Mouse (Mus musculus) hindbrain, embryonic 14.5 days (tissue): ENCODE data around the gene 1700088E04Rik. TPM values are rescaled to one million over a fixed set of nuclear protein-coding genes. Genes with fewer than 3 reads are reported as not detected.

Experiments
- ATAC-seq: fragments of 200-750 bp; cut with Nextera tagmentation; 2 replicates; pipeline ENCODE4 v1.8.0; 2017; ENCODE audit warnings: moderate number of reproducible peaks, mild to moderate bottlenecking, moderate TSS enrichment, moderate library complexity; ENCODE audit not compliant: low FRiP score
- DNase-seq: peaks from one replicate; pipeline ENCODE4 v3.0.0-alpha.2; 2015; ENCODE audit warnings: low spot score
- H3K27ac ChIP-seq: fragments of 300-500 bp; sonication (generic); 2 replicates; pipeline ENCODE4 v1.5.1; 2014; ENCODE audit warnings: mild to moderate bottlenecking, moderate library complexity
- H3K27me3 ChIP-seq: fragments of 300-500 bp; sonication (generic); 2 replicates; pipeline ENCODE4 v1.6.1; 2014; ENCODE audit warnings: mild to moderate bottlenecking, low read length, mixed read lengths; ENCODE audit not compliant: control insufficient read depth, insufficient read depth
- H3K36me3 ChIP-seq: fragments of 300-500 bp; sonication (generic); replicated peaks from 2 replicates; pipeline ENCODE4 v1.6.1; 2014; ENCODE audit not compliant: control insufficient read depth, insufficient read depth
- H3K4me1 ChIP-seq: fragments of 300-500 bp; sonication (generic); replicated peaks from 2 replicates; pipeline ENCODE4 v1.6.1; 2014; ENCODE audit warnings: antibody characterized with exemption, low read length, mixed read lengths; ENCODE audit not compliant: control insufficient read depth, insufficient read depth
- H3K4me2 ChIP-seq: fragments of 300-500 bp; sonication (generic); replicated peaks from 2 replicates; pipeline ENCODE4 v1.6.1; 2014; ENCODE audit warnings: mild to moderate bottlenecking, moderate library complexity
- H3K4me3 ChIP-seq: fragments of 300-500 bp; sonication (generic); replicated peaks from 2 replicates; pipeline ENCODE4 v1.5.1; 2014; ENCODE audit warnings: mild to moderate bottlenecking, low read length
- H3K9ac ChIP-seq: fragments of 300-500 bp; sonication (generic); 2 replicates; pipeline ENCODE4 v1.6.1; 2014
- H3K9me3 ChIP-seq: fragments of 300-500 bp; sonication (generic); 2 replicates; pipeline ENCODE4 v1.6.1; 2016; ENCODE audit warnings: low read length; ENCODE audit not compliant: control insufficient read depth
- WGBS: fragments of 180-500 bp; shearing (Covaris S2); extraction: QIAGEN DNeasy Blood & Tissue Kit; methylation state at CpG from one replicate; pipeline ENCODE4 v1.1.7; 2014; 5-methylcytosine and 5-hydroxymethylcytosine counted together
- polyA plus RNA-seq: library from polyadenylated mRNA; unstranded; fragments of >200 nt; fragmentation: Nextera tagmentation; extraction: Ambion mirVana; gene quantifications from 2 replicates; pipeline ENCODE4 v1.2.1, GENCODE M21; 2014

Gene 1700088E04Rik
- polyA plus RNA-seq, 1 experiment from 2014 or later, result 19.1 TPM

DNA sequence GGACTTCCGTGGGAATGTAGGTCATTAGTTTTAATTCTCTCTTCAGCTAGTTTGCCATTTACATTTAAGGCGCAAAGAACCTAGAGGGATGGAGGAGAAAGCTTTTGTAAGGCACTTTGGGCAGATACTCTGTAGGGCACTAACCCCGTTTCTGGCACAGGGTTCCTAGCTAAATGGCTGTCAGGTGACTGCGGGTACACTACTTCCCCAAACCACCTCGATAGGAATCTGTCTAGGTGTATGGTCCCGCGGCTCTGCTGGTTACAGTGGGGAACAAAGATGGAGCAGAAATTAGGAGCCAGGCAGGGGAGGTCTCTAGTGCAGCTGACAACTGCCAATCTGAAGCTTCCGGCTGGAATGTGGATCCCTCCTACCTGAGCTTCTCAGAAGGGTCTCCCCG lies 31.0 kb downstream of the 1700088E04Rik start:
- ATAC-seq, result no peak
- H3K36me3 ChIP-seq, result peaks cover 6% of the 10 kb centered on the region
- DNase-seq, result no peak
- peaks cover 33% of the 10 kb centered on the region for H3K4me1 ChIP-seq
- peak overlapping the region; percentile 93 for H3K9ac ChIP-seq
- H3K4me2 ChIP-seq, result peak overlapping the region; percentile 98
- 0 out of 2 replicates have a peak overlapping the region, but pooled peaks have one; percentile 41 for H3K27ac ChIP-seq
- peak overlapping the region; percentile 91 for H3K4me3 ChIP-seq
- no peaks in the 10 kb centered on the region for H3K9me3 ChIP-seq
- WGBS, result 15% methylated on average over 9 of the region's 9 CpGs
- no peaks in the 10 kb centered on the region for H3K27me3 ChIP-seq

DNA sequence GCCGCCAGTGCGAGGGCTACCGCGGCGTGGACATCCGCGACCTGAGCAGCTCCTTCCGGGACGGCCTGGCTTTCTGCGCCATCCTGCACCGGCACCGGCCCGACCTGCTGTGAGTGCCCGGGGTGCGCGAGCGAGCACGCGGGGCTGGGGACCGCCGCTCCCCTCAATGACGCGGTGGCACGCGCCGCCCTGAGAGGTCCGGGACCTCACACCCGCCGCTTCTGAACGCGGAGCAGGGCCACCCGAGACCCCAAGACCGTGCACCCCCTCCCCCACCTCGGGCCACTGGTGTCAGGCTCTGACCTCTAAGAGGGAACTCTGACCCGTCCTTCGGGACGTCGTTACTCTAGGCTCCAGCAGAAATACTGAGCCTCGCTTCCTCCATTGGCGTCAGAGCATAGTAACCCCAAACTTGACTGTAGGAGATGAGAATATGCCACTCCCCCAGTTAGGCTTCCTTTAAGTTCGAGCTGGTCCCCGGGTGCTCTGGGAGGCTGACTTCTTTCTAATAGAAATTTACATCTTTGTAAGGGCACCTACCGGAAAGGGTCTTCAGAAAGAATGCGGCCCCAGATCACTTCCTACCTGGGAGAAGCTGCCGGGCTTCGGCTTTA lies 31.6 kb downstream of the 1700088E04Rik start:
- Histone ChIP-seq H3K4me3 (peak overlapping the region; percentile 91), H3K9ac (peak overlapping the region; percentile 93), H3K4me2 (peak overlapping the region; percentile 98), H3K9me3 (no peaks in the 10 kb centered on the region), H3K27me3 (no peaks in the 10 kb centered on the region), H3K27ac (peak overlapping the region; percentile 41; the same call in 1 of the 2 replicates), H3K4me1 (peaks cover 33% of the 10 kb centered on the region), H3K36me3 (peaks cover under 1% of the 10 kb centered on the region)
- under 1% methylated on average over 34 of the region's 46 CpGs for WGBS
- DNase-seq (no peak), ATAC-seq (peak; percentile 69)

DNA sequence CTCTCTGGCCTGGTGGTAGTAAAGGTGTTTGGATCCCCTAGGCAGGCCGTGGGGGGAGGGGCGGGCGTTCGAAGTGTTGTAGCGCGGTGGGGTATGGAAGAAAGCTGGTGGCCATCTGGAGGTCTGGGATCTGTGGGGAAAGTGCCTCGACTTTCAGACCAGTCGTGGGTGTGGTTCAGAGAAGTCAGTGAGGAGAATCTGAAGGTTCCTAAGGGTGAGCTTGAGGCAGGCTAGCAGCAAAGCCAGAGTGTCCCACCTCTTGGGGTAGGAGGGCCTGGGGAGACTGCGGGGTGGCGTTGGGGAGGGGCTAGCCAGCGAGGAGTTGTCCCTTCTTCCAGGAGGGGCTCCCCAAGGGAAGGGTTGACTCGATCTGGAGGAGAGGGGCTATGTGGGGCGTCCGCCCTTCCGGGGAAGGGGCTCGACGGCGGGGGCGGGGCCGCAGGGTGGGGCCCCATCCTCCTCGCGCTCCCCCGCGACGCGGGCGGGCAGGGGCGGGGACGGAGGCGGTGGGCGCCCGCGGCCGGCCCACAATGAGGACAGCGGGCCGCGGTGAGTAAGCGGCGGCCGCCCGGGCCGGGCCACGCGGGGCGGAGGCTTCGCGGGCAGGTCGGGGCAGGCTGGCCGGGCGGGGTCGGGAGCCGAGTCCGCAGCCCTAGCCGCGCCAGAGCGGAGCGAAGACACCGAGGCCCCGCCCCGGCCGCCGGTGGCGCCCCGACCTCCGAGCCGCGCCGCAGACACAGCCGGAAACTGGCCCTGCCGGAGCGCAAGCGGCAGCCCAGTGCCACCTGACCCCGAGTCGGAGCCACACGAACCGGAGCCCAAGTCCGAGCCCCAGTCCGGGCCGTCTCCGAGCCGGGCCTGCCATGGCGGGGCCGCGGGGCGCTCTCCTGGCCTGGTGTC lies 32.4 kb downstream of the 1700088E04Rik start, which contains the start of gene Micall1:
Gene Micall1, plus strand, starts transcription at position 478 of the 900 bp plus-strand sequence.
- H3K9me3 ChIP-seq, result no peaks in the 10 kb centered on the region
- H3K27me3 ChIP-seq, result no peaks in the 10 kb centered on the region
- H3K27ac ChIP-seq, result peak within 1 kb of the TSS; percentile 41
- peak within 1 kb of the TSS; percentile 98 for H3K4me2 ChIP-seq
- no peaks in the 10 kb centered on the region for H3K36me3 ChIP-seq
- peak within 1 kb of the TSS; percentile 91 for H3K4me3 ChIP-seq
- peaks cover 33% of the 10 kb centered on the region for H3K4me1 ChIP-seq
- DNase-seq (peak; percentile 45), ATAC-seq (peak; percentile 77)
- H3K9ac ChIP-seq, result peak within 1 kb of the TSS; percentile 93
- under 1% methylated on average over 48 of the region's 85 CpGs for WGBS

DNA sequence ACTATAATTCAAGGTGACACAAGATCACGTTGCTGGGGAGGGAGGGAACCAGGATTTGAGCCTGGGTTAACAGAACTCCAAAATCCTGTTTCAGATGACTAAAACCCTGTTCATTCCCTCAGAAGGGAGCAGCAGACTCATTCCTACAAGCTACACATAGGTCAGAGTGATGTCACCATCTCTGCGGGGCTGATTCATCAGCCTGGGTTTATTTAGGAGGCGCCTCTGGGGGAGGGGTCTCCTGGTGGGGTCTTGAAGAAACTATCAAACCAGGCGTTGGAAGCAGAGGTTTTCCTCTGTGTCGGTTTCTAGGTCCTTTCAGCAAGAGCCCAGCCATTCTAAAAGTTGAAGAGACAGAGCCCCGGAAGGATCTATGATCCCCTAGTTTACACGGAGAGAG lies 33.1 kb downstream of the 1700088E04Rik start:
- H3K4me2 ChIP-seq, result peak overlapping the region; percentile 98
- peaks cover 33% of the 10 kb centered on the region for H3K4me1 ChIP-seq
- DNase-seq (no peak), ATAC-seq (no peak)
- H3K4me3 ChIP-seq, result peak overlapping the region; percentile 91
- WGBS, result 18% methylated on average over 7 of the region's 7 CpGs
- no peak overlapping the region; the same call in 1 of the 2 replicates for H3K27ac ChIP-seq
- H3K27me3 ChIP-seq, result no peaks in the 10 kb centered on the region
- H3K9me3 ChIP-seq, result no peaks in the 10 kb centered on the region
- peak overlapping the region; percentile 93; the same call in 1 of the 2 replicates for H3K9ac ChIP-seq
- H3K36me3 ChIP-seq, result no peaks in the 10 kb centered on the region

DNA sequence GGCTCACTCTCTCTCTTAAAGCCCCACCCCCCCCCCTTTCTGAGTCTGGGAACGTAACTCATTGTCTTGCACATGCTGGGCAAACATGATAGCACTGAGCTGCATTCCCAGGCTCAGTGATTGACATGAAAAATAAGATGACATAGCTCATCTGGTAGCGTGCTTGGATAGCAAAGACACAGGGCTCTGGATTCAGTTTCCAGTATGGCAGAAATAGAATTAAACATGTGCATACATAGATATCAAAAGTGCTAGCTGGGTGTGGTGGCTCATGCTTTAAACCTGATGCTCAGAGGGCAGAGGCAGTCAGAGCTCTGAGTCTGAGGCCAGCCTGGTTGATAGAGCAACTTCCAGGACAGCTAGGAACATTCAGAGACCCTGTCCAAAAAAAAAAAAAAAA lies 35.2 kb downstream of the 1700088E04Rik start:
- no peaks in the 10 kb centered on the region for H3K36me3 ChIP-seq
- ATAC-seq (no peak), DNase-seq (no peak)
- no peak overlapping the region for H3K4me3 ChIP-seq
- WGBS, result 57% methylated on average over 2 of the region's 2 CpGs
- no peak overlapping the region for H3K9ac ChIP-seq
- no peak overlapping the region for H3K4me2 ChIP-seq
- no peak overlapping the region for H3K27ac ChIP-seq
- H3K27me3 ChIP-seq, result no peaks in the 10 kb centered on the region
- H3K9me3 ChIP-seq, result no peaks in the 10 kb centered on the region
- peaks cover 20% of the 10 kb centered on the region for H3K4me1 ChIP-seq

DNA sequence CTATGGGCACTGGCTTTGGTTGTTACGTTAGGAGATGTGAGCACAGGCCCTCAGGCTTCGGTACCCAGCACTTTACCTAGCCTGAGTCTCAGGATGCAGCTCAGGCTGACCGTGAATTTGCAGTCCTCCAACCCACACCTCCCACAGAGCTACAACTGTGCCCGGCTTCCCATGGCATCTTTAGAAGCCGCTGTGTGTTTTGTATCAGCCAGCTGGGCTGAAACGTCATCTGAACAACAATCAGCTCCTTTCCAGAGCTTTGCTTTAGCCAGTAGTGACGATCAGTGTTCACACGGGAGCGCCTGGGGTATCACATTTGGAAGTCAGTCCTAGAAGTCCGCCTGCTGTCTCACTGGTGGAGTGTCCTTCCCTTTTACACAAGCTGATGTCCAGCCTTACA lies 37.8 kb downstream of the 1700088E04Rik start:
- Histone ChIP-seq H3K9me3 (no peaks in the 10 kb centered on the region), H3K27me3 (no peaks in the 10 kb centered on the region), H3K27ac (no peak overlapping the region), H3K4me2 (no peak overlapping the region), H3K4me1 (0 out of 2 replicates have a peak, but pooled peaks cover 4% of the 10 kb centered on the region), H3K4me3 (no peak overlapping the region), H3K36me3 (no peaks in the 10 kb centered on the region), H3K9ac (no peak overlapping the region)
- WGBS, result 65% methylated on average over 10 of the region's 10 CpGs
- ATAC-seq (no peak), DNase-seq (no peak)

DNA sequence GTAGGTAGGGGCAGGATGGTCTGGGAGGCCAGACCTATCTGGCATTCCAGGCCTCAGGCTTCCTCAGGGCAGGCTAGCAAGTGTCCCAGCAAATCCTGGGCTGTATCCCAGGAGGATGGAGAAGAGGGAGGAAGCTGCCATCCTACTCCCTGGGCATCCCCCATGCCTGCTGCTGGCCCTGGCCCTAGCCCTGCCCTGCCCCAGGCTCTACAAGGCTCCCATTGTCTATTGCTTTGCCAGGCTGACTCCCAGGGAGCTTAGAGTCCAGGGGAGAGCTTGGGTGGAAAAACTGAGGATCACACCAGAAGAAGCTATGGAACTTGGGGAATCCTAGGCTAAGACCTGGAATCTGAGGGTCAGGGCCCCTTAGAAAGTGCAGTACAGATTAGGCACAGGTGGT lies 39.5 kb downstream of the 1700088E04Rik start:
- no peak overlapping the region for H3K9ac ChIP-seq
- no peaks in the 10 kb centered on the region for H3K27me3 ChIP-seq
- no peaks in the 10 kb centered on the region for H3K9me3 ChIP-seq
- H3K36me3 ChIP-seq, result no peaks in the 10 kb centered on the region
- ATAC-seq (no peak), DNase-seq (no peak)
- no peaks in the 10 kb centered on the region for H3K4me1 ChIP-seq
- no peak overlapping the region for H3K4me3 ChIP-seq
- H3K27ac ChIP-seq, result no peak overlapping the region
- H3K4me2 ChIP-seq, result no peak overlapping the region

DNA sequence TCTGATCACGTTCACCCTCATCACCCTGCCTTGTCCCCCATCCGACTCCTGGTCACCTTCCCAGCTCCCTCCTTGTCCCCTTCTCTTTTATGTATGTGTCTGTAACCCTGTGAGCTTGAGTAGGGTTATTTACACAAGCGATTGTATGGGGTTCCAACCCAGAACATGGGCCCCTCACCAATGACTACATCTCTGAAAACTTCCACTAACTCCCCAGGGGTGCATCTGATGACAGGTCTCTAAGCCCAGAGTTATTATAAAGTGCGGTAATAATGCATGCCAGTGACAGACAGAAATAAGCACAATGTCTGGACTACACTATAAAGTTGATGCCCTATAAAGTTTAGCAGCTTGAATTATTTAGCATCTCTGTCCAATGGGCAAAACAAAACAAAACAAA lies 40.7 kb downstream of the 1700088E04Rik start:
- DNase-seq (no peak), ATAC-seq (no peak)
- Histone ChIP-seq H3K4me2 (no peak overlapping the region), H3K9ac (no peak overlapping the region), H3K9me3 (no peaks in the 10 kb centered on the region), H3K27me3 (no peaks in the 10 kb centered on the region), H3K4me1 (no peaks in the 10 kb centered on the region), H3K36me3 (peaks cover 9% of the 10 kb centered on the region), H3K4me3 (no peak overlapping the region), H3K27ac (no peak overlapping the region)
- WGBS, result 76% methylated on average over 4 of the region's 4 CpGs

DNA sequence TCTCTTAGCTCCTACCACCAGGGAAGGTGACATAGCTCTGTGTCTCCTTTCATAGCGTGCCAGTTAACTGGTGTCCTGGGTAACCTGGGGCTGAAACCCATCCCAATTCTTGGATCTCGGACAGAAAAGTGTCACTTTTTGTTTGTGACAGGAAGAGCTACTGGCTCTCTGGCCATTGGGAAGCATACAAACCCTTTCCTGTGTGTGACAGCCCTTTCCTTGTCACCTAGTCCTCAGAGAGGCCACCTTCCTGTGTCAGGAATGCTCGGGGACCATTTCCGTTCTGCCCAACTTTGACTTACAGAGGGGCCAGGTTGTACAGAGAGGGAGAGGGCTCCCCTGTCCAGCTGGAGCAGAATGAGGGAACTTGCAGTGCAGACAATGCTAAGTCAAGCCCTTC lies 41.6 kb downstream of the 1700088E04Rik start:
- no peak for DNase-seq
- H3K4me1 ChIP-seq, result no peaks in the 10 kb centered on the region
- H3K9ac ChIP-seq, result no peak overlapping the region
- H3K36me3 ChIP-seq, result peaks cover 18% of the 10 kb centered on the region
- H3K4me3 ChIP-seq, result no peak overlapping the region
- no peak overlapping the region for H3K4me2 ChIP-seq
- H3K27ac ChIP-seq, result 0 out of 2 replicates have a peak overlapping the region, but pooled peaks have one; percentile 7
- 71% methylated on average over 4 of the region's 4 CpGs for WGBS
- H3K9me3 ChIP-seq, result no peaks in the 10 kb centered on the region
- no peaks in the 10 kb centered on the region for H3K27me3 ChIP-seq
- no peak for ATAC-seq
